Mouse (Mus musculus): ENCODE data around the gene Guca1b. TPM values are rescaled to one million over a fixed set of nuclear protein-coding genes. Genes with fewer than 3 reads are reported as not detected.

The Guca1b gene
- polyA plus RNA-seq (2012; rRNA removed) (1.2 and 1.3 TPM in 2 replicates), polyA plus RNA-seq (2014; fragmentation: Nextera tagmentation; extraction: Ambion mirVana) (0.30 and 0.44 TPM in 2 replicates)

DNA sequence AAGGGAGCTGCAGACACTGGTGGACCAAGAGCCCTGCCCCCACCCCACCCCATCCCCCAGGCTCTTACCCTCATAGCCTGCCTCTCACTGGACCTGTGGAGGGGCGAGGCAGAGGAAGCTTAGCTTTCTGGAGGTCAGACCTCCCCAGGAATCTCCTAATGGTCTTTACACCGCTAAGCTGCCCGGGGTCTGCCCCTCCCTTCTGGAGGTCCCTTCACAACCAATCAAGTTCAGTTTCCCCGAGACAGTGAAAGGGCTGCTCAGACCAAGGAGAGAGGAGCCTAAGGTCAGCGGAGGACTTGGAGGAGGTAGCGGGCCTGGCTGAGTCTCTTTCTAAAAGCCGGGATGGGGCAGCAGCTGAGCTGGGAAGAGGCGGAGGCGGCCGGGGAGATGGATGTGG lies at the start of gene Guca1b:
TSS of gene Guca1b (plus strand) at position 249 of the 400 bp plus-strand sequence.
- Histone ChIP-seq H3K4me1 (ENCODE audit: control insufficient read depth, insufficient read depth, low read length) (no peaks in the 10 kb centered on the region), H3K36me3 (ENCODE audit: control insufficient read depth, insufficient read depth, low read length) (peaks cover 11% of the 10 kb centered on the region), H3K27ac (replicated peaks; ENCODE audit: low read depth, low read length) (no peak within 1 kb of the TSS), H3K27me3 (ENCODE audit: control insufficient read depth, insufficient read depth, low read length) (no peaks in the 10 kb centered on the region), H3K9ac (ENCODE audit: low read depth, low read length, severe bottlenecking) (no peak within 1 kb of the TSS), H3K4me2 (replicated peaks; ENCODE audit: low read depth, low read length, severe bottlenecking) (no peak within 1 kb of the TSS), H3K4me3 (replicated peaks; ENCODE audit: low read length) (no peak within 1 kb of the TSS), H3K9me3 (ENCODE audit: control insufficient read depth, low read length) (no peaks in the 10 kb centered on the region)
- 36% methylated on average over 10 of the region's 10 CpGs for WGBS
- DNase-seq (ENCODE audit: low spot score), result no peak
- ATAC-seq (ENCODE audit: low FRiP score, low read depth), result no peak
- TF ChIP-seq POLR2A (IDR thresholded peaks at IDR 0.05; ENCODE audit: borderline replicate concordance, extremely low read depth, insufficient read depth, insufficient read length), result no peak

GRCm38 (mm10) chr17:47343121-47343520 lies 42.1 kb upstream of the Guca1b start:
- H3K27me3 ChIP-seq (ENCODE audit: control insufficient read depth, insufficient read depth, low read length), result no peaks in the 10 kb centered on the region
- H3K9ac ChIP-seq (ENCODE audit: low read depth, low read length, severe bottlenecking), result no peak overlapping the region
- no peak overlapping the region for H3K27ac ChIP-seq (replicated peaks; ENCODE audit: low read depth, low read length)
- H3K4me2 ChIP-seq (replicated peaks; ENCODE audit: low read depth, low read length, severe bottlenecking), result no peak overlapping the region
- no peak overlapping the region for H3K4me3 ChIP-seq (replicated peaks; ENCODE audit: low read length)
- H3K9me3 ChIP-seq (ENCODE audit: control insufficient read depth, low read length), result peaks cover 16% of the 10 kb centered on the region
- ATAC-seq (ENCODE audit: low FRiP score, low read depth), result no peak
- peaks cover 92% of the 10 kb centered on the region for H3K36me3 ChIP-seq (ENCODE audit: control insufficient read depth, insufficient read depth, low read length)
- DNase-seq (ENCODE audit: low spot score), result no peak
- TF ChIP-seq POLR2A (IDR thresholded peaks at IDR 0.05; ENCODE audit: borderline replicate concordance, extremely low read depth, insufficient read depth, insufficient read length), result no peak
- H3K4me1 ChIP-seq (ENCODE audit: control insufficient read depth, insufficient read depth, low read length), result no peaks in the 10 kb centered on the region
- 87% methylated on average over 2 of the region's 2 CpGs for WGBS

- H3K27ac ChIP-seq (replicated peaks; ENCODE audit: low read depth, low read length), result no peak overlapping the region
Observed at GRCm38 (mm10) chr17:47349721-47350319, 35.4 kb upstream of the Guca1b start.

DNA sequence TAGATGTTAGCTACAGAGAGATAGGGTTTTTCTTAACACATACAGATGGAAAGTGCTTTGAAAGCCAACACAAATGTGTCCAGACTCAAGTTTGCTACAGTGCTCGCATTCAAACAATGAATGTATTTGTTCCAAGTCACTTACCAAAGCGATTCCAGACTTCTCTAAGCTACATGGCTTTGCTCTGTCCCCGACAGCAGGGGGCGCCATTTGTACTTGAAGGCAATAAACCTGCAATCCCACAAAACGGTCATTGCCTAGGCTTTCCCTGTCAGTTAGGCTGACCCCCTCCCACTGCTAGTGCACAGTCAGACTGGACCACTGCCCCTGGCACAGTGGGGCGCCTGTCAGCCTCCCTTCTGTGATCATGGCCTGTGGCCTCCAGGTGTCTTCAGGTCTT lies 25.2 kb upstream of the Guca1b start:
- no peak overlapping the region for H3K9ac ChIP-seq (ENCODE audit: low read depth, low read length, severe bottlenecking)
- 48% methylated on average over 6 of the region's 6 CpGs for WGBS
- H3K4me3 ChIP-seq (replicated peaks; ENCODE audit: low read length), result no peak overlapping the region
- ATAC-seq (ENCODE audit: low FRiP score, low read depth), result no peak
- no peak overlapping the region for H3K27ac ChIP-seq (replicated peaks; ENCODE audit: low read depth, low read length)
- H3K4me2 ChIP-seq (replicated peaks; ENCODE audit: low read depth, low read length, severe bottlenecking), result no peak overlapping the region
- no peaks in the 10 kb centered on the region for H3K9me3 ChIP-seq (ENCODE audit: control insufficient read depth, low read length)
- no peaks in the 10 kb centered on the region for H3K27me3 ChIP-seq (ENCODE audit: control insufficient read depth, insufficient read depth, low read length)
- H3K4me1 ChIP-seq (ENCODE audit: control insufficient read depth, insufficient read depth, low read length), result no peaks in the 10 kb centered on the region
- peaks cover 55% of the 10 kb centered on the region for H3K36me3 ChIP-seq (ENCODE audit: control insufficient read depth, insufficient read depth, low read length)
- no peak for TF ChIP-seq POLR2A (IDR thresholded peaks at IDR 0.05; ENCODE audit: borderline replicate concordance, extremely low read depth, insufficient read depth, insufficient read length)
- no peak for DNase-seq (ENCODE audit: low spot score)

More at GRCm38 (mm10) chr17:47349721-47350319, 35.4 kb upstream of the Guca1b start:
- Histone ChIP-seq H3K4me1 (ENCODE audit: control insufficient read depth, insufficient read depth, low read length) (no peaks in the 10 kb centered on the region), H3K4me3 (replicated peaks; ENCODE audit: low read length) (no peak overlapping the region), H3K27me3 (ENCODE audit: control insufficient read depth, insufficient read depth, low read length) (no peaks in the 10 kb centered on the region), H3K36me3 (ENCODE audit: control insufficient read depth, insufficient read depth, low read length) (peaks cover 97% of the 10 kb centered on the region), H3K4me2 (replicated peaks; ENCODE audit: low read depth, low read length, severe bottlenecking) (no peak overlapping the region), H3K9ac (ENCODE audit: low read depth, low read length, severe bottlenecking) (no peak overlapping the region), H3K9me3 (ENCODE audit: control insufficient read depth, low read length) (peaks cover 34% of the 10 kb centered on the region)
- DNase-seq (ENCODE audit: low spot score), result no peak
- no peak for TF ChIP-seq POLR2A (IDR thresholded peaks at IDR 0.05; ENCODE audit: borderline replicate concordance, extremely low read depth, insufficient read depth, insufficient read length)
- WGBS, result 90% methylated on average over 3 of the region's 3 CpGs
- ATAC-seq (ENCODE audit: low FRiP score, low read depth), result no peak

GRCm38 (mm10) chr17:47361343-47361742 lies 23.9 kb upstream of the Guca1b start:
- no peak for TF ChIP-seq POLR2A (IDR thresholded peaks at IDR 0.05; ENCODE audit: borderline replicate concordance, extremely low read depth, insufficient read depth, insufficient read length)
- H3K9ac ChIP-seq (ENCODE audit: low read depth, low read length, severe bottlenecking), result no peak overlapping the region

More at GRCm38 (mm10) chr17:47361343-47361742, 23.9 kb upstream of the Guca1b start:
- Histone ChIP-seq H3K4me3 (replicated peaks; ENCODE audit: low read length) (no peak overlapping the region), H3K27ac (replicated peaks; ENCODE audit: low read depth, low read length) (no peak overlapping the region), H3K4me1 (ENCODE audit: control insufficient read depth, insufficient read depth, low read length) (no peaks in the 10 kb centered on the region), H3K4me2 (replicated peaks; ENCODE audit: low read depth, low read length, severe bottlenecking) (no peak overlapping the region), H3K27me3 (ENCODE audit: control insufficient read depth, insufficient read depth, low read length) (no peaks in the 10 kb centered on the region), H3K9me3 (ENCODE audit: control insufficient read depth, low read length) (no peaks in the 10 kb centered on the region), H3K36me3 (ENCODE audit: control insufficient read depth, insufficient read depth, low read length) (peaks cover 41% of the 10 kb centered on the region)
- DNase-seq (ENCODE audit: low spot score) (no peak), ATAC-seq (ENCODE audit: low FRiP score, low read depth) (no peak)
- WGBS, result 70% methylated on average over 11 of the region's 11 CpGs

Measured in limb, embryonic 14.5 days (tissue).